Mouse (Mus musculus): ENCODE data around the gene Styx.

DNA sequence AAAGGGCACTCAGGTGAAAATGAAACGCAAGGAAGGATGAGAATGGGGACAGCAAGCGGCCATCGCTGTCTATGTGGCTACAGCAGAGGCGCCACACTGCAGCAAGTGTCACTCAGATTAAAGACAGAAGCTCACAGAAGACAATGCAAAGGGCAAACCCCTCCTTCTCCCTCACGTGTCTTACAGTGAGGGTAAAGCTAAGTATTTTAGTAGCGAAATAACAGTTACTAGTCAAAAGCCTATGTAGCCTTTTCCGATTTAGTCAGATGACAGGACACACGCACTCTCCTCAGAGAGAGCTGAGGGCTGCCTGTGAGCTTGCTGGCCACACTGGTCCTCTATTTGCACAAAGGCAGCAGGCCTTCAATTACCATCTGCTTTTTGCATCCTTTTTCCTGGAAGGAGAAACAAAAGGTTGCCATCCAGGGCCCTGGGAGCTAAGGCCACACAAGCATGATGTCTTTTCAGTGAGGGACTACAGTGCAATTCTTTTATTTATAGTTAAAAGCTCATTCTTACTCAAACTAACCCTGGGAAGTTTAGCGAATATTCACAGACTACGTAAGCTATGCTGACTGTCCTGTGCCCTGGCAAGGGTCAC, 112.1 kb downstream of the Styx start:
- TF ChIP-seq CTCF (conservative IDR thresholded peaks at IDR 0.05; ENCODE audit: low read length) (no peak), POU5F1 (IDR thresholded peaks at IDR 0.05; ENCODE audit: borderline replicate concordance, low read length) (no peak), NANOG (IDR thresholded peaks at IDR 0.05; ENCODE audit: borderline replicate concordance, low read length) (no peak)

All from E14TG2a.4 (cell line).